Mouse (Mus musculus) frontal cortex, postnatal 25 days (tissue): ENCODE data around the gene Lmbrd2.
A peak's percentile ranks its signal among the peaks of the same experiment; 100 is the strongest.
"Not testable (repeated sequence)": the region's sequence is repeated elsewhere in the genome, so short reads cannot be mapped to it uniquely, and the experiment has no call there.

Source experiments
- DNase-seq, 2 experiments: peaks; one replicate each; pipeline ENCODE4 v3.0.0; 2022; ENCODE audit warnings: low spot score in 2 of 2

The Lmbrd2 gene

DNA sequence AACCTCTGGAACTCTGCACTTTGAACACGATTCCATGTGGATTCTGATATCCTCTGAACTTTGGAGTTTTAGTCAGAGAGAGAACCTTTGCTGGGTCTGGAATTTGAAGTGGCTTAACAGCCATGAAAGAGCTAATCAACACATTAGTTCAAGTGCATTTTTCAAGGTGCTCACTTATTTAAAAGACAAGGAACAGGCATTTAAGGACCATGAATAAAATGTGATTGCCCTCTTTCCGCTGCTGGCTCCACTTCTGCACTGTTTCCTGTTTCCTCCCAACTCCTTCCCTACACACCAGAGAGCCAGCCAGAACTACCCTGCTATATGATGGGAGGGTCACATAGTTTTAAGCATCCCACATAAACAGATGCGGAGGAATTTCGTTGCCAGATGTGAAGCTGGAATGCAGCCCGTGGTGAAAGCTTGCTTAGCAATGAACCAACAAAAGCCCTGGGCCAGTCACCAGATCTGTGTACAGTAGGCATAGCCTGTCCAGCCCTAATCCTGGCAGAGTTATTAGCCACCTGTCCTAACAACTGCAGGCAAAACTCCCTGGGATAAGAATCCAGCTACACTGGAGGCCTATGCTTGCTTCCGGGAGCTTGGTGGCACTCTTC, 5.4 kb upstream of the Lmbrd2 start:
- no peak for DNase-seq

DNA sequence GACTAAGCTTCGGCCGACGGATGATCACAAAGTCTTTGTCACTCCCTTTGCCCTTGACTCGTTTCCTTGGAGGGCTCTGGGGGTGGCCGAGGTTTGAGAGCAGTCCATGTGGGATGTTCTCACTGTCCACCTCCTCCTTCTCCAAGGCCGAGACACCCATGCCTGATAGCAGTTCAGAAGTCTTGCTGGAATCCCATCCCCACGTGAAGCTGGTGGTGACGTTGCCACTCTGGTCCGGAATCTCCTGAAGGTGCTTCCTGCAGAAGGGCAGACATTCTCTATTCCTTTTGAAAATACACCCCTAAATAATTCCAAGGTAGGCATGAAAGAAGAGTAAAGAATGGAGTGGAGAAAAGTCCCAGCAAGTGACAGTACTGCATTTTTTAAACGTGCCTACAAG, 903 bp upstream of the Lmbrd2 start:
- DNase-seq, result no peak

DNA sequence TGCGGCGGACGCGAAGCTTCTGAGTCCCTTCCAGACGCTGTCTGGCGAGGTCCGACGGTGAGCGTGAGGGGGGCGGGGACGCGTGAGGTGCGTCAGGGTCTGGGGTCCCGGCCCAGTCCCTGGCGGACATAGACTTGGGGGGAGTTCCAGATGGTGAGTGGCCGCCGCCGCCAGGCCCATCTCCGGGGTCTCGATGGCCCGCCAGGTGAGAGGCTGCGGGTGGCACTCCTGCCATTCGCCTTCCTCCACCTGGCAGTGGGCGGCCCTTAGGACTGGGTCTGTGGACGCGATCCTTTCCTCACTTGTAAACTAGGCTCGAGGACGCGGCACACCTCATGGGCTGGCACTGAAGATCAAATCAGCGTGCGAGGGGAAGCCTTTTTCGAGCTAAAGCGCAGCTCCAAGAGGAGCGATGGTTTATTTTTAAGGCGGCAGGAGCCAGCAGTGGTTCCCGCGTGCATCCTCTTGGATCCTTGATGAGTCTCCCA, 378 bp downstream of the Lmbrd2 start:
- DNase-seq, result peak in 1 of 2 experiments; percentile 48

DNA sequence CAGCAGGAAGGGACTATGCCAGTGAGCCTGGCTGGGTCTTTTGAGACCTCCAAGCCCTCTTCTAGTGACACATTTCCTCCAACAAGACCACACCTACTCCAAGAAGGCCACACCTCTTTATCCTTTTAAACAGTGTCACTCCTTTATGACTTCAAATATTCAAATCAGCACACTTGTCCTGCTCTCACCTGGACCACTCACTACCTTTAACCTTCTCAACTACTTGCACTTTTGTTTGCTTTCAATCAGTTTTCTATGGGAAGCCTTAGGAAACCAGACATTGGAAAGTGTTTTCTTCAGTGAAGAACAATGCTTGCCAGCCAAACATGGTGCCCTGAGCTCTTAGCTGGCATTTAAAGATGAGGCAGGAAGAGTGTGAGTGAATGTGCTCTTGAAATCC, 15.0 kb downstream of the Lmbrd2 start, which contains the start of gene Skp2:
Gene Skp2, minus strand, starts transcription at position 101 of the 400 bp plus-strand sequence.
- DNase-seq, result no peak

DNA sequence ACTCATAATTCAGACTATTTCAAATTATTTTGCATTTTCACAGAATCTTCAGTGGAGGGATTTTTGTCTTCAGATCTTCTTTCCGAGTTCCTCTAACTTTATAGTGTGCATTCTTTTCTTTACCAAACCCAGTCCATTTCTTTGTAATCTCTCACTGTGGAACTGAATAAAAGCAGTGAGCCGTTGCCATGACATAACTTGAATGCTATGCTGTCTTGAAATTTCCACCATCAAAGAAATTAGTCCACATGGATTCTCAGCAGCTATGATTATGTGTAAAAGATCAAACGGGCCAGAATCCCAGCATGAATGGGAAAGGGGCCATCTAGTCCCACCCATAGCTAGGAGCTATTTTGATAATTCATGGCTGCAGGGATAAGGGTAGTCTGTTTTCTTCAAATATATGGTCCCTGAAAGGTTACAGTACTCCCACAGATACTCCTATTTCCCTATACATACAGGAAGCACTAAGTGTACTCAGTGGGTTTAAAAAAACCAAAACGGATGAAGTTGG, 22.3 kb downstream of the Lmbrd2 start:
- no peak for DNase-seq

DNA sequence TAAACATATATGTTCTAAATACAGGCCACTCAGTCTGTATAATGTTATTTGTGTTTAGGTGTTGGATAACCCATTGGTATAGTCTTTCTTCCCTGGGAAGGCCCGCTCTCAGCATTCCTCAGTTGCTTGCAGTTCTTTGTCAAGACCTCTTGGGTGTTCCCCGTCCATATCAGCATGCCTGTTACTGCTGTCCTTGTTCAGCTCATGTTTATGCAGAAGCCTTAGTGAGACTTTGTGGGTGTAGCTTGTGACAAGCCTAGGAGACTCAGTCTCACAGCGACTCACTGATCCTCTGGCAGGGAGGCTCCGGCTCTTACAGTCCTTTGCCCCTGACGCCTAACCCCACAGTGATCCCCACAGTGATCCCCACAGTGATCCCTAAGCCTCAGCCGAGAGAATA, 23.8 kb downstream of the Lmbrd2 start:
- no peak for DNase-seq

DNA sequence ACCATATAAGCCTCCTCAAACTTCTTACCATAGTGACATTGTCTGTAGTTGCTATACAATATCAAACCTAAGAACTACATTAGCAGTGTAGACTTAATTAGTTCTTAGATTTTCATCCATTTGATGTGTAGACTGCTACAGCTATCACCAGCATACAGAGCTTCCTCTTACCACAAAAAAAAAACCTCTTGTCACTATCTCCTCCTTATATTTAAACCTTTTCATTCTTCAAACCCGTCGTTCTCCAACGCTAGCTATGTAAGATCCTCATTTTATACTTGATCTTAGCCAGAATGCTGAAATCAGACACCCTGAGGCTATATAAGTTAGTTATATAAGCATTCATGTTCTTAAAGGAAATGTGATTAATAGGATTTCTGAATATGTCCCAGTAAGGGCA, 36.7 kb downstream of the Lmbrd2 start:
- no peak for DNase-seq

DNA sequence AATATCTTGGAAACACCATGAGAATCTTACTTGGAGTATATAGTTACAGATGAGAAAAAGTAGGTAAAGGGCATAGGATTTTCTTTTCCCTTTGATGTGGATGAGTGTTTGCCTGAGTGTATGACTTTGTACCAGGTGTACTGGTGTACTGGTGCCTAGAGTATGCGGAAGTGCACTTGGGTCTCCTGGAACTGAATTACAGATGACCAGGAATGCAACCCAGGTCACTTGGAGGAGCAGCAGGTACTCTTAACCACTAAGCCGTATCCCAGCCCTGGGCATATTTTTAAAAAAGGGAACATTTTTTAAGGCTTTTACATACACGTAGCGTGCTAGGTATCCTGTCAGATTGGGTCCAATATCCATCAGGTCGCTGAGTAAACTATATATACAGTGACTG, 43.6 kb downstream of the Lmbrd2 start:
- DNase-seq, result no peak

DNA sequence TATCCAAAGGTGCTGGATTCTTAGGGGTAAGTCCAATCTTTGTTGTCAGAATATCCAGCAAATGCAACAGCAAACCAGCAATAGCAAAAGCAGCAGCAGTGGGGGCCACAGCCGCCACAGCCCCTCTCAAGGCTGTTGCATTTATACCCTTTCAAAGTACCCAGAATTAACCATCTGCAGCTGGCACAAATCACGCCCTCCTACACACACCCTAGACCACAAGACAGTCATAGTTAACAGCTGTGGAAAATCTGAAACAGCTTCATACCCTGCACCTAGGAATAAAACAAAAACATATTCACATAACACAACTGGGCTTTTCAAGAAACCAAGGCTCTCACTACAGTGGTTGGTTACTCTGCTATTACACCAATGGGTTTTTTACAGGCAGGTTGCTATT, 49.4 kb downstream of the Lmbrd2 start:
- DNase-seq, result no peak

DNA sequence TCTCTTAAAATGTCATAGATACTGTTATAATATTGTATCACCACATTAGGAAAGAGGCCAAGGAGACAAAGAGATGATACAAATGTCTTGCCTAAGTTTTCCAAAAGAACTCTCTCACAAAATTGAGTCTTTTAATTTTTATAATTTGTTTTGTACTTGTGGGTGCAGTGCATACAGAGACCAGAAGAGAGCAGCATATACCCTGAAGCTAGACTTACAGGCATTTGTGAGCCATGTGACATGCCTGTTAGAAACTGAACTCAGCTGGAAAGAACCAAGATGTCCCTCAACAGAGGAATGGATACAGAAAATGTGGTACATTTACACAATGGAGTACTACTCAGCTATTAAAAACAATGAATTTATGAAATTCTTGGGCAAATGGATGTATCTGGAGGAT, 52.3 kb downstream of the Lmbrd2 start:
- DNase-seq, result not testable (repeated sequence)

DNA sequence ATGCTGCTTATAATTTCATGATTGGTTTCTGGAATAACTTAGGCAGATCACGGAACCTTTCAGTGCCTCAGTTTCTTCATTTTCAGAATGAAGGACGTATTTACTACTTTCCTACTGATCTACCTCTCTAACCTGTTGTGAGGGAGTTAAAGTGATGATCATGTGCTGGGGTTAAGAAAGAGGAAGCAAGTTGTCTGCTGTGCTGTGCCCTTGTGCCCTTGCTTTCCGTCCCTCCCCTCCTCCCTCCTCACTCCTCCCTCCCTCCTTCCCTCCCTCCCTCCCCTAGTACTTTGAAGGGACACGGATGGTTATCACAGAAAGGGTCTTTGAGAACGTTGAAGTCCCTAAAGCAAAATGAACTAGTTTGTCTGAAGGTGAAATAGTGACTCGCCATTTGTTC, 58.1 kb downstream of the Lmbrd2 start:
- no peak for DNase-seq

DNA sequence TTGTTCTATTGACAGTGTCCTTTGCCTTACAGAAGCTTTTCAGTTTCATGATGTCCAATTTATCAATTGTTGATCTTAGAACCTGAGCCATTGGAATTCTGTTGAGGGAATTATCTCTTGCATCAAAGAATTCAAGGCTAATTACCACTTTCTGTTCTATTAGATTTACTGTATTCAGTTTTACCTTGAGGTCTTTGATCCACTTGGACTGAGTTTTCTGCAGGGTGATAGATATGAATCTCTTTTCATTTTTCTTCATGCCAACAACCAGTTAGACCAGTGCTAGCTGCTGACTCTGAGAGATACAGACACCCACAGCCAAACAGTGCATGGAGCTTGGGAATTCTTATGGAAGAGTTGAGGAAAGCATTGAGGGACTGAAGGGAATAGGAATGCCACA, 71.5 kb downstream of the Lmbrd2 start:
- DNase-seq, result no peak

DNA sequence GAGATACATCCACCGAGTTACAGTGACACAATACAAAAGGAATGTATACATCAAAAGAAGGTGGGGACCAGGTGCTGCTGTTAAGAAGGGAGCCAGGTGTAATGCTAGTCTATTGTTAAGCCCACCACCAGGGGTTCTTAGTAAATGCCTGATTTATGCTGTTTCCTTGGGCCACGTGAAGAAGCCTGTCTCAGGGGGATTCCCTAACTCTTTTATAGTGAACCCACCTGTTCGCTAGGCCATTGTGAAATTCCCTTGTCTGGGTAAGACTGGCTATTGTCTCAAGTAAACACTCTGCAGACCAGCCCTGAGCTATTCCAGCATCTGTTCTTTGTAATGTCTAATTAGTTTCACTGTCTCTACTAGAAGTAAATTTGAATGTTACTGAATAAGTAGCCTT, 72.7 kb downstream of the Lmbrd2 start:
- not testable (repeated sequence) for DNase-seq

DNA sequence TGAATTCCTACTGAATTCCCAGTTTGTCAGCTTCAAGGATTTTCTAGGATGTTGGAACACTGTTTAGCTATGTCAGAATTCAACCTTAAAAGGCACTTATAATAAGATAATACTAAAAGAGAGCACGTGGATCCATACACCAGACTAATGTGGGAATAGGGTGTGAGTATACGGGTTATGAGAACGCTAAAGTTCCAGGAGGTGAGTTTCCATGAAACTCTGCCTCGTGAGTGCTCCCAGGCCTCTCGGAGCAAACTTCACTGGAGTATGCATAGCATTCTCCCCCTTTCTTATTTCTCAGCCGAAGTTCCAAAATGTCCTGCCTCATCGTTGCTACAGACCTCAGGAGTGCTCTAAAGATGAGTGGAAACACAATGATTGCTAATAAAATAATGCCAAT, 73.1 kb downstream of the Lmbrd2 start:
- not testable (repeated sequence) for DNase-seq

DNA sequence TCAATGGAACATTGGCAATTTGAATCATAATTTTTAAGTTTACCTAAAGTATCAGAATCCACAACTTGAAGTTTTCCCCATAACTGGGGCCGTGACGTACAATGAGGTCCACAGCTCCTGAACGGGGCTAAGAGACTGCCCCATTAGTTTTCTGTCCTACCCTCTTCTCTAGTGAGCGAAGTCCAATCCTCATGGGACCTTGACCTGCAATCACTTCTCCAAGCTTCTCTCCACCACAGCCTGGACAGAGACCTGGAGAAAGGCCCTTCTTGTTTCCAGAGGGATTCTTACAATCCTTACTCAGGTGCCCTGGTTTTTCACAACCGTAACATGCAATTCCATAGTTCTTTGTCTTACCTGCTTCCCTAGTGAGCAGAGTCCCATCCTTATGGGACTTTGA, 76.1 kb downstream of the Lmbrd2 start:
- no peak for DNase-seq

DNA sequence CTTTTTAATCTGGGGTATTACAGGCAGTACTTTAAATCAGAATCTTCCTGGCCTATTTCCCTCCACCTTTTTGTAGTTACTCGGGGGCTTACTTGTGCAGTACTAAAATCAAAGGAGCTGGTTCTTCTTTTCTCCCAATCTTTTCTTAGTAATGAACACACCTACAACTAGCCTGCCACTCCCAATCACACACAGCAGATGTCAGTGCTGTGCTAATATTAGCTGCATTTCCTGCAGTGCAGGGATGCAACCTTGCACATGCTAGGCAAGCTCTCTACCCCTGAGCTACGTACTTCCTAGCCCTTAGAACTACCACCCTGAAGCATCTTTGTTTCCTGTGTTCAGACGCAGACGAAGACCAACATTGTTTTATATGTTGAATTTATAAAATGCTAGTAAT, 90.6 kb downstream of the Lmbrd2 start:
- not testable (repeated sequence) for DNase-seq

DNA sequence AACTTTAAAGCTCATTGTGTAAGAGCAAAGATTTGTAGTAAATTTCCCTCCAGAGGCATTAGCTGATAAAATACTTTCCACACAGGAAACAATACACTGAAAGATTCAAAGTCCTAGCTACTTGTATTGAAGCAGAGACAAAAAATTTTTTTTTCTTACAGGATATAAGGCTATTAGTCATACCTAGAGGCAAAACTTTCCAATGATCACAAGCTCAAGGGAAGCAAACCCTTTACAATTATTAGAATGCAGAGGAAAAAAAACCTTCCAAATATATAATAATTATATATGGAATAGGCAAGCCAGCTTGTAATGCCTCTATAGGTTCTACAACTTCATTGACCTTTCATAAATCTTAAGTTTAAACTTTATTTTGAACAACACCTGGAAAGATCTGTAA, 106.0 kb downstream of the Lmbrd2 start:
- no peak for DNase-seq
